Mouse (Mus musculus) liver, embryonic 11.5 days (tissue): ENCODE measurements around the gene Prss30. TPM values are rescaled to one million over a fixed set of nuclear protein-coding genes. Genes with fewer than 3 reads are reported as not detected.
A peak's percentile ranks its signal among the peaks of the same experiment; 100 is the strongest.

ENCODE experiments used
- ATAC-seq: fragments of 200-750 bp; cut with Nextera tagmentation; replicated peaks from 2 replicates; pipeline ENCODE4 v1.8.0; 2017; ENCODE audit warnings: moderate number of reproducible peaks, mild to moderate bottlenecking, moderate TSS enrichment, moderate library complexity; ENCODE audit not compliant: low FRiP score
- DNase-seq: peaks from one replicate; pipeline ENCODE4 v3.0.0-alpha.2; 2017; ENCODE audit warnings: low spot score
- H3K27ac ChIP-seq: fragments of 300-500 bp; sonication (generic); 2 replicates; pipeline ENCODE4 v1.5.1; 2014; ENCODE audit warnings: mild to moderate bottlenecking, low read depth, low read length, control low read depth
- H3K27me3 ChIP-seq: fragments of 300-500 bp; sonication (generic); replicated peaks from 2 replicates; pipeline ENCODE4 v1.6.1; 2014; ENCODE audit warnings: low read length, mixed read lengths; ENCODE audit not compliant: control insufficient read depth, insufficient read depth
- H3K36me3 ChIP-seq: fragments of 300-500 bp; sonication (generic); 2 replicates; pipeline ENCODE4 v1.6.1; 2014; ENCODE audit warnings: mild to moderate bottlenecking, low read length, moderate library complexity, mixed read lengths; ENCODE audit not compliant: control insufficient read depth, insufficient read depth
- H3K4me1 ChIP-seq: fragments of 300-500 bp; sonication (generic); replicated peaks from 2 replicates; pipeline ENCODE4 v1.6.1; 2014; ENCODE audit warnings: low read length, mixed read lengths; ENCODE audit not compliant: control insufficient read depth, insufficient read depth
- H3K4me2 ChIP-seq: fragments of 300-500 bp; sonication (generic); 2 replicates; pipeline ENCODE4 v1.6.1; 2014; ENCODE audit warnings: mild to moderate bottlenecking, control low read depth, moderate library complexity
- H3K4me3 ChIP-seq: fragments of 300-500 bp; sonication (generic); 2 replicates; pipeline ENCODE4 v1.5.1; 2014; ENCODE audit warnings: low read depth, low read length, control low read depth
- H3K9ac ChIP-seq: fragments of 300-500 bp; sonication (generic); 2 replicates; pipeline ENCODE4 v1.6.1; 2014; ENCODE audit warnings: low read depth, low read length, control low read depth
- H3K9me3 ChIP-seq: fragments of 300-500 bp; sonication (generic); 2 replicates; pipeline ENCODE4 v1.6.1; 2016; ENCODE audit warnings: low read length, inconsistent platforms, mixed read lengths; ENCODE audit not compliant: control insufficient read depth
- WGBS: fragments of 180-500 bp; shearing (Covaris S2); extraction: QIAGEN DNeasy Blood & Tissue Kit; methylation state at CpG from one replicate; pipeline ENCODE4 v1.1.7; 2014; 5-methylcytosine and 5-hydroxymethylcytosine counted together
- polyA plus RNA-seq: library from polyadenylated mRNA; unstranded; fragments of >200 nt; fragmentation: Nextera tagmentation; extraction: Ambion mirVana; gene quantifications from 2 replicates; pipeline ENCODE4 v1.2.1, GENCODE M21; 2014

Gene Prss30
- polyA plus RNA-seq, 1 experiment from 2014 or later: not detected

DNA sequence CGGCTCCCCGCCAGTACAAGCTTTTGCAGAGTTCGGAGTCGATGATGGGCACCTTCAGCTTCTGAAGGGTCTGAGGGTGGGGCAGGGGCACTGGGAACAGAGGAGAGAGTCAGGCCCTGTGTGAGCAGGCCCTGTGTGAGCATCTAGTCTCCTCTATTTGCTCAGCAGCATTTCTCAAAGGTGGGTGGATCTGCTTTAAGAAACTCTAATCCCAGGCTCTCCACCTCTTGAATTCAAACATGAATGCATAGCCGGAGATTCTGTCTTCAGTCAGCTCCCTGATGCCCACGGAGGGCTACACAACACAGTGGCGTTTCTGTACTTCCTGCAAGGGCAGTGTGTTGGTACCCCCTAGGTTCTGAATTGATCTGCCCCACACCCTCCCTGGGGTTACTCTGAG, 14.3 kb upstream of the Prss30 start:
- WGBS: 73% methylated on average over 7 of the region's 7 CpGs

DNA sequence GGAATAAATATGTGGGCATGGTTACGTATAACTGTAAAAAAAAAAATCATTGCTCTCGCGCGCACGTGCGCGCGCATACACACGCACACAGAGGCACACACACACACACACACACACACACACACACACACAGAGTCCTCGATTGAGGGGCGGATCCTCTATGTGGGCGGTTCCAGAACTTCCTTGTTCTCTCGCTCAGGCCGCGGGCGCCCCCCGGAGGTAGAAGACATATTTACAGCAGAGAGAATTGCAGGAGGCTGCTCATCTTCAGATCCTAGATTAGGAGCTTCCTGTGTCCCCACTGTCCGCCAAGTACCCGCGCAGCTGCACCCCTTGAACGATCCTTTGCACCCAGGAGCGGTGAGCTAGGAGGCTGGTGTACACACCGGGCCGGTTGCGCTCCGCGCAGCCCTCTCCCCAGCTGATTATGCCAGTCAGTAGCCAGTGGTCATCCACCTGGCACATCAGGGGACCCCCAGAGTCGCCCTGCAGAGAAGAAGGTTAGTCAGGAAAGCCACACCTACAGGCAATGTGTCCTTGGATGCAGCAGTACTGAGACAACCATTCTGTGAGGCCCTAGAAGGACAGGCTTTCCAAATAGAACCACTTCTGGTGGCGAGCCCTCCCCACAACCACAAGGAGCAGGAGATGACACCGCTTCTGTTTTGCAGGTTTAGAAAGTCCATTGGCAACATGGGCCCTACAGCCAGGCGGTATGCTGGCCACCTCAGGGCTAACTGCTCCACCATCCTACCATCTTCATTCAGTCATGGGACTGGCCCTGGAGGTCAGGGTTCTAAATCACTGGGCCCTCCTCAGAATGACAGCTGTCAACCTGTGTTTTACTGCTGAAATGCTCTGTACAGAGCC, 13.4 kb upstream of the Prss30 start:
- H3K4me1 ChIP-seq: peaks cover 8% of the 10 kb centered on the region
- H3K4me3 ChIP-seq: 0 out of 2 replicates have a peak overlapping the region, but pooled peaks have one; percentile 19
- H3K27me3 ChIP-seq: no peaks in the 10 kb centered on the region
- no peak overlapping the region; the same call in 1 of the 2 replicates for H3K9ac ChIP-seq
- ATAC-seq (peak; percentile 83), DNase-seq (peak; percentile 89)
- no peaks in the 10 kb centered on the region for H3K9me3 ChIP-seq
- WGBS: 11% methylated on average over 31 of the region's 31 CpGs
- H3K36me3 ChIP-seq: no peaks in the 10 kb centered on the region
- H3K4me2 ChIP-seq: peak overlapping the region; percentile 48
- no peak overlapping the region for H3K27ac ChIP-seq

More for the DNA sequence above, 14.3 kb upstream of the Prss30 start:
- Histone ChIP-seq H3K4me3 (no peak overlapping the region), H3K27me3 (no peaks in the 10 kb centered on the region), H3K9me3 (no peaks in the 10 kb centered on the region), H3K36me3 (no peaks in the 10 kb centered on the region), H3K27ac (no peak overlapping the region), H3K4me2 (no peak overlapping the region), H3K9ac (no peak overlapping the region), H3K4me1 (peaks cover 8% of the 10 kb centered on the region)
- no peak for ATAC-seq
- DNase-seq: no peak

DNA sequence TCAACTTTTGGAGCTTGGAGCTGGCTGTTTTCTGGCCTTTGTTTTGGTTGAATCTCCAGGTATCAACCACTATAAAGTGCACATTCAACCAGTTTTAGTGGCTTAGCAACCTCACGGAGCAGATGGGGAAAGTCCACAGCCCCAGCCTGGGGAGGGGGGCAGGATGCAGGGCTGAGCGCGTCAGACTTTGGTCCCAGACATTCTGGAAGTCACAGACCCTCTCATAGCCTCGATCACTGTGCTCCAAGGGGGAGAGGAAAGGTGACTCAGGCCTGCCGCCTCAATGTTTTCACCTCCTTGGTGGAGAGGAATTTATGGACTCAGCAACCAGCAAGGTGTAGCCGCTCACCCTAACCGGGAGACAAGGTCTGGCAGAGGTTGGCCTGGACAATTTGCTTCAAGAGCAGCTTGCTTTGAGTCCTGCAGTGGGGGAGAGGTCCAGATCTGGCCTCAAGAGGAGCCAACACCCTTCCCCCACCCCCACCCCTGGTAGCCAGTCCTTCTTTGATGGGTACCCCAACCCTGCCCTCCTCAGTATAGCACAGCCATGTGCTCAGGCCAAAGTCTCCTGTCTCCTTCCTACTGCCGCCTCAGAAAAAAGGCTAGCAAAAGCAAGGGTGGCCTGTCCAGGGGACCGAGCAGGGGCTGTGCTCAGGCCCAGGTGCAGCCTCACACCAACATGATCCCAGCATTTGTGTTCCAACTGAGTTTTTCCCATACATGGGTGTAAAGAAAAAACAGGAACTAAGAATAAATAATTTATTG, 12.6 kb upstream of the Prss30 start:
- peak; percentile 35 for DNase-seq
- peak overlapping the region; percentile 26; the same call in 1 of the 2 replicates for H3K9ac ChIP-seq
- WGBS: 67% methylated on average over 9 of the region's 9 CpGs

DNA sequence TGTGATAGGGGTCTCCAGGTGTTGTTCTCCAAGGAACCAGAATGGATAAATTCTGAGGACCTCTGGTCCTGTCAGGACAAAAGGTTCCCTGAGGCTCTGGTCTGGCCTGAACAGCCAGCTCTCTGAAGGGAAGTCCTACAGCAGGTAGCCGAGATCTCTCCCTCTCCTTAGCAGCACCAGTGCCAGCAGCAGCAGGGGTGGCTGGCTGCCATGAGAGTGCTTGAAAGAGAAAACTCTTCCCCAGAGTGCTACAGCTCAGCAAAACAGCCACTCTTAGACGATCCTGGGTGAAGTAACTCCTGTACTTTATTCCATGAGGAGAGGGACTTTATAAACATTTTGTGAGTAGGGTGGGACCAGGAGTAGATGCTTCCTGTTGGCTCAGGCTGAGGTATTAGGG, 9.4 kb upstream of the Prss30 start:
- ATAC-seq (no peak), DNase-seq (no peak)
- H3K36me3 ChIP-seq: no peaks in the 10 kb centered on the region
- H3K4me2 ChIP-seq: no peak overlapping the region
- 42% methylated on average over 2 of the region's 2 CpGs for WGBS
- H3K4me1 ChIP-seq: peaks cover 8% of the 10 kb centered on the region
- no peak overlapping the region for H3K27ac ChIP-seq
- H3K4me3 ChIP-seq: no peak overlapping the region
- H3K27me3 ChIP-seq: no peaks in the 10 kb centered on the region
- no peaks in the 10 kb centered on the region for H3K9me3 ChIP-seq
- no peak overlapping the region for H3K9ac ChIP-seq

More for the DNA sequence above, 12.6 kb upstream of the Prss30 start:
- peak; percentile 37 for ATAC-seq
- Histone ChIP-seq H3K27me3 (no peaks in the 10 kb centered on the region), H3K4me3 (no peak overlapping the region), H3K36me3 (no peaks in the 10 kb centered on the region), H3K9me3 (no peaks in the 10 kb centered on the region), H3K27ac (no peak overlapping the region), H3K4me1 (peaks cover 8% of the 10 kb centered on the region), H3K4me2 (peak overlapping the region; percentile 48)

DNA sequence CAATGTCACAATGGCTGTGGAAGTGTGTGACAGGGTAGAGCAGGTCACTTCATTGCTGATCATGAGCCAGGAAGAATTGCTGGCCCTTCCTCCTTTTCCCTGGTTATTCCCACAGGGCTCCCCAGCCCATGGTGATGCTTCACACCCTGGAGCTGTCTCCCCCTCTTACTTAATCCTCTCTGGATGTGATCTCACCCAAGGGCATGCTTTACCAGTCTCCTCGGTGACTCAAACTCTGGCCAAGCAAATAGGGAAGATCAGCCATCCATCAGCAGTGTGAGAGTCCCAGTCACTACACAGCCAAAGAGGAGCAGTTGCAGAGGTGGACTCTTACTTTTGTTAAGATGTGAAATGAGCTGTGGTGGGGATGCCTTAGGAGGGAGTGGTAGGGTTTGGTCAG, 4.6 kb upstream of the Prss30 start:
- no peak for ATAC-seq
- no peak for DNase-seq
- no peaks in the 10 kb centered on the region for H3K4me1 ChIP-seq

DNA sequence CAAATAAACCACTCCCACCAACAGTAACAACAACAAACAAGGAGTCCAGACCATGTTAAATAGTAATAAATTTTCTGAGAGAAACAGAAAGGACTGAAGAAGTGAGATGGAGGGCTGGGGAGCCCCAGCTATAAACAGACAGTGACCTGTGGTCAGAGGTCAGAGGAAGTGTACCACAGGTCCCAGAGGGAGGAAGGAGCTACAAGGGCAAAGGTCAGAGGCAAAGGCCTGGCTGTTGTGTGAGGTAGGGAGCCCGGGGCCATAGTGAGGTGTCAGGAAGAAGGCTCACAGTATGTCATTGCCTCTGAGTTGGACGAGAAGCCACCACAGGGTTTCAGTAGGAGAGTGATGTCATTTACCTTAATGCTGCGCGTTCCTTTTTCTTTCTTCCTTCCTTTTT, 2.5 kb upstream of the Prss30 start:
- H3K4me1 ChIP-seq: no peaks in the 10 kb centered on the region
- no peak overlapping the region for H3K4me3 ChIP-seq
- H3K27ac ChIP-seq: no peak overlapping the region
- no peaks in the 10 kb centered on the region for H3K36me3 ChIP-seq
- ATAC-seq: no peak
- 44% methylated on average over 4 of the region's 4 CpGs for WGBS
- no peak overlapping the region for H3K9ac ChIP-seq
- H3K27me3 ChIP-seq: no peaks in the 10 kb centered on the region
- no peak for DNase-seq
- H3K4me2 ChIP-seq: no peak overlapping the region
- H3K9me3 ChIP-seq: no peaks in the 10 kb centered on the region

More for the DNA sequence above, 4.6 kb upstream of the Prss30 start:
- H3K4me2 ChIP-seq: no peak overlapping the region
- no peaks in the 10 kb centered on the region for H3K36me3 ChIP-seq
- H3K4me3 ChIP-seq: no peak overlapping the region
- H3K9me3 ChIP-seq: no peaks in the 10 kb centered on the region
- no peak overlapping the region for H3K27ac ChIP-seq
- WGBS: 79% methylated on average over 1 of the region's 1 CpGs
- H3K9ac ChIP-seq: no peak overlapping the region
- no peaks in the 10 kb centered on the region for H3K27me3 ChIP-seq

DNA sequence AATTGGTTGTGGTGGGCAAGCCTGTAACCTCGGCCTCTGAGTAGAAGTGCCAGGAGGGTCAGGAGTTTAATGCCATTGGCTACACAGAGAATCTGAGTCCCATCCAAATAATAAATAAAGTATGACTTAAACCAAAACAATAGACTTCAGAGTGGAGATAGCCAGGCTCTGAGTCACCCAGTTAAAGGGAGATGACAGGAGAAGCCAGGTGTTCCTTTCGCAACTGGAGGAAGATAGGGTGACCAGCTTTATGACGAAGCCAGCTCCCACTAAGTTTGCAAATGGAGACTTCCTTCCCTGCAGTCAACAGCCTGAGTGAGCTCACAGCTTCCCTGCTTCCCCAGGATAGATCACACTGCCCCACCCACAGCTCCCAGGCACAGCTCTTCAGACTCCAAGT, 895 bp downstream of the Prss30 start:
- DNase-seq: no peak
- Histone ChIP-seq H3K4me3 (no peak overlapping the region), H3K27me3 (no peaks in the 10 kb centered on the region), H3K36me3 (no peaks in the 10 kb centered on the region), H3K9ac (no peak overlapping the region), H3K9me3 (no peaks in the 10 kb centered on the region), H3K27ac (no peak overlapping the region), H3K4me2 (no peak overlapping the region), H3K4me1 (no peaks in the 10 kb centered on the region)
- 59% methylated on average over 3 of the region's 3 CpGs for WGBS
- no peak for ATAC-seq

DNA sequence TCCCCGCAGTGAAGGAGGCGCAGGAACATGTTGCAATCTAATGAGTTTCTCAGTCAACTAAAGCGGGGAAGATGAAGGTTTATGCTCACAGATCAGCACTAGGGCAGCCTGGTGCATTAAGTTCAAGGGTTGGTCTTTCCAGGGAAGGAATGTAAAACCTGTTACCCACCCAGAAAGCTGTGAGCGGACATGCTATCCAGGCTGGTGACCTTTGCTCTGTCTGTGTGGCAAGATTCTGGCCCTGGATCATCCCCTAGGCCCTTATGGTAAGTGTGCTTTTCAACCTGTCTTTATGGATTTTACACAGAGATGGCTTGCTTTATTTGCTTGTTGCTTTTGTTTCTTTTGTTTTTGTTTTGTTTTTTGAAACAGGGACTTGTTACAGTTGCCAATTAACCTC, 3.7 kb downstream of the Prss30 start:
- H3K9me3 ChIP-seq: no peaks in the 10 kb centered on the region
- WGBS: 82% methylated on average over 4 of the region's 4 CpGs
- H3K36me3 ChIP-seq: no peaks in the 10 kb centered on the region
- H3K27ac ChIP-seq: no peak overlapping the region
- H3K9ac ChIP-seq: no peak overlapping the region
- H3K4me2 ChIP-seq: no peak overlapping the region
- ATAC-seq (no peak), DNase-seq (no peak)
- H3K4me1 ChIP-seq: no peaks in the 10 kb centered on the region
- no peak overlapping the region for H3K4me3 ChIP-seq
- no peaks in the 10 kb centered on the region for H3K27me3 ChIP-seq
